Mouse (Mus musculus) neural tube, embryonic 15.5 days (tissue): ENCODE results near the gene Arhgap21. TPM values are rescaled to one million over a fixed set of nuclear protein-coding genes. Genes with fewer than 3 reads are reported as not detected.

Experiments used
- ATAC-seq: fragments of 200-750 bp; cut with Nextera tagmentation; 2 replicates; pipeline ENCODE4 v1.8.0; 2017; ENCODE audit warnings: mild to moderate bottlenecking, moderate TSS enrichment, moderate library complexity; ENCODE audit not compliant: low FRiP score
- H3K27ac ChIP-seq: fragments of 300-500 bp; sonication (generic); replicated peaks from 2 replicates; pipeline ENCODE4 v1.5.1; 2015; ENCODE audit warnings: mild to moderate bottlenecking, inconsistent platforms
- H3K27me3 ChIP-seq: fragments of 300-500 bp; sonication (generic); replicated peaks from 2 replicates; pipeline ENCODE4 v1.6.1; 2015; ENCODE audit warnings: inconsistent platforms
- H3K36me3 ChIP-seq: fragments of 300-500 bp; sonication (generic); 2 replicates; pipeline ENCODE4 v1.6.1; 2015; ENCODE audit warnings: inconsistent platforms
- H3K4me1 ChIP-seq: fragments of 300-500 bp; sonication (generic); 2 replicates; pipeline ENCODE4 v1.6.1; 2015; ENCODE audit warnings: inconsistent platforms
- H3K4me2 ChIP-seq: fragments of 300-500 bp; sonication (generic); 2 replicates; pipeline ENCODE4 v1.6.1; 2015; ENCODE audit warnings: inconsistent platforms, mild to moderate bottlenecking, moderate library complexity
- H3K4me3 ChIP-seq: fragments of 300-500 bp; sonication (generic); replicated peaks from 2 replicates; pipeline ENCODE4 v1.5.1; 2015; ENCODE audit warnings: mild to moderate bottlenecking, inconsistent platforms
- H3K9ac ChIP-seq: fragments of 300-500 bp; sonication (generic); replicated peaks from 2 replicates; pipeline ENCODE4 v1.6.1; 2015; ENCODE audit warnings: mild to moderate bottlenecking, inconsistent platforms
- H3K9me3 ChIP-seq: fragments of 300-500 bp; sonication (generic); replicated peaks from 2 replicates; pipeline ENCODE4 v1.6.1; 2016; ENCODE audit warnings: inconsistent platforms
- whole genome bisulfite sequencing: fragments of 180-500 bp; shearing (Covaris S2); methylation state at CpG from one replicate; pipeline ENCODE4 v1.1.7; 2015; ENCODE audit warnings: mixed read lengths; 5-methylcytosine and 5-hydroxymethylcytosine counted together
- polyA plus RNA-seq: library from polyadenylated mRNA; unstranded; fragments of >200 nt; fragmentation: Nextera tagmentation; extraction: Ambion mirVana; gene quantifications from 2 replicates; pipeline ENCODE4 v1.2.1, GENCODE M21; 2015

Arhgap21 gene
- polyA plus RNA-seq, 1 experiment from 2014 or later, result 27.6 TPM

- H3K9me3 ChIP-seq, result no peaks in the 10 kb centered on the region
- H3K4me1 ChIP-seq, result peaks cover 61% of the 10 kb centered on the region
- no peaks in the 10 kb centered on the region for H3K27me3 ChIP-seq
- H3K27ac ChIP-seq, result no peak overlapping the region
- peak overlapping the region; percentile 85 for H3K4me2 ChIP-seq
- no peak overlapping the region for H3K4me3 ChIP-seq
- H3K9ac ChIP-seq, result no peak overlapping the region
- ATAC-seq, result no peak
- no peaks in the 10 kb centered on the region for H3K36me3 ChIP-seq
Measured at GRCm38 (mm10) chr2:20964461-20964860, 4.2 kb downstream of the Arhgap21 start.

- Histone ChIP-seq H3K4me3 (no peak overlapping the region), H3K36me3 (no peaks in the 10 kb centered on the region), H3K27ac (no peak overlapping the region), H3K9me3 (no peaks in the 10 kb centered on the region), H3K4me2 (peak overlapping the region; percentile 27), H3K4me1 (peaks cover 62% of the 10 kb centered on the region), H3K27me3 (no peaks in the 10 kb centered on the region), H3K9ac (no peak overlapping the region)
- ATAC-seq, result no peak
- 80% methylated on average over 5 of the region's 5 CpGs for WGBS
Measured at GRCm38 (mm10) chr2:20963226-20963805, 5.4 kb downstream of the Arhgap21 start.

GRCm38 (mm10) chr2:20962284-20962683, 6.4 kb downstream of the Arhgap21 start:
- ATAC-seq, result 0 out of 2 replicates have a peak, but pooled peaks have one; percentile 19
- no peak overlapping the region for H3K9ac ChIP-seq
- peaks cover 62% of the 10 kb centered on the region for H3K4me1 ChIP-seq
- H3K27ac ChIP-seq, result no peak overlapping the region
- 9% methylated on average over 2 of the region's 2 CpGs for WGBS
- no peak overlapping the region for H3K4me3 ChIP-seq
- H3K9me3 ChIP-seq, result no peaks in the 10 kb centered on the region
- peak overlapping the region; percentile 44 for H3K4me2 ChIP-seq
- H3K27me3 ChIP-seq, result no peaks in the 10 kb centered on the region
- no peaks in the 10 kb centered on the region for H3K36me3 ChIP-seq

GRCm38 (mm10) chr2:20961825-20962224, 6.9 kb downstream of the Arhgap21 start:
- no peak overlapping the region for H3K4me3 ChIP-seq
- WGBS, result 18% methylated on average over 6 of the region's 6 CpGs
- no peaks in the 10 kb centered on the region for H3K36me3 ChIP-seq
- H3K27me3 ChIP-seq, result no peaks in the 10 kb centered on the region
- peak overlapping the region; percentile 44 for H3K4me2 ChIP-seq
- H3K27ac ChIP-seq, result no peak overlapping the region
- peaks cover 59% of the 10 kb centered on the region for H3K4me1 ChIP-seq
- ATAC-seq, result no peak
- no peaks in the 10 kb centered on the region for H3K9me3 ChIP-seq
- no peak overlapping the region for H3K9ac ChIP-seq

GRCm38 (mm10) chr2:20961295-20961694, 7.4 kb downstream of the Arhgap21 start:
- 42% methylated on average over 8 of the region's 8 CpGs for WGBS

GRCm38 (mm10) chr2:20960668-20961035, 8.0 kb downstream of the Arhgap21 start:
- H3K27ac ChIP-seq, result no peak overlapping the region
- H3K4me1 ChIP-seq, result peaks cover 54% of the 10 kb centered on the region

More at GRCm38 (mm10) chr2:20961295-20961694, 7.4 kb downstream of the Arhgap21 start:
- H3K27ac ChIP-seq, result no peak overlapping the region
- peak overlapping the region; percentile 44; the same call in 1 of the 2 replicates for H3K4me2 ChIP-seq
- H3K4me1 ChIP-seq, result peaks cover 55% of the 10 kb centered on the region
- H3K9ac ChIP-seq, result no peak overlapping the region
- H3K27me3 ChIP-seq, result no peaks in the 10 kb centered on the region
- H3K9me3 ChIP-seq, result no peaks in the 10 kb centered on the region
- no peaks in the 10 kb centered on the region for H3K36me3 ChIP-seq
- H3K4me3 ChIP-seq, result no peak overlapping the region
- ATAC-seq, result no peak

GRCm38 (mm10) chr2:20959906-20960667, 8.6 kb downstream of the Arhgap21 start:
- H3K9ac ChIP-seq, result no peak overlapping the region
- H3K4me2 ChIP-seq, result peak overlapping the region; percentile 29
- no peaks in the 10 kb centered on the region for H3K9me3 ChIP-seq
- 54% methylated on average over 9 of the region's 9 CpGs for WGBS
- no peak overlapping the region for H3K27ac ChIP-seq
- no peaks in the 10 kb centered on the region for H3K36me3 ChIP-seq
- no peak overlapping the region for H3K4me3 ChIP-seq
- no peak for ATAC-seq
- H3K27me3 ChIP-seq, result no peaks in the 10 kb centered on the region
- peaks cover 51% of the 10 kb centered on the region for H3K4me1 ChIP-seq

More at GRCm38 (mm10) chr2:20960668-20961035, 8.0 kb downstream of the Arhgap21 start:
- Histone ChIP-seq H3K9ac (no peak overlapping the region), H3K4me3 (no peak overlapping the region), H3K36me3 (no peaks in the 10 kb centered on the region), H3K4me2 (peak overlapping the region; percentile 29), H3K9me3 (no peaks in the 10 kb centered on the region), H3K27me3 (no peaks in the 10 kb centered on the region)
- 48% methylated on average over 8 of the region's 8 CpGs for WGBS
- no peak for ATAC-seq

- WGBS, result 56% methylated on average over 2 of the region's 2 CpGs
- no peak overlapping the region for H3K9ac ChIP-seq
- no peaks in the 10 kb centered on the region for H3K36me3 ChIP-seq
- H3K4me2 ChIP-seq, result no peak overlapping the region
- no peak overlapping the region for H3K27ac ChIP-seq
- H3K4me1 ChIP-seq, result peaks cover 47% of the 10 kb centered on the region
- H3K9me3 ChIP-seq, result no peaks in the 10 kb centered on the region
- no peaks in the 10 kb centered on the region for H3K27me3 ChIP-seq
- ATAC-seq, result no peak
- no peak overlapping the region for H3K4me3 ChIP-seq
Measured at GRCm38 (mm10) chr2:20959045-20959444, 9.6 kb downstream of the Arhgap21 start.

GRCm38 (mm10) chr2:20957995-20958394, 10.7 kb downstream of the Arhgap21 start:
- Histone ChIP-seq H3K4me3 (no peak overlapping the region), H3K9me3 (no peaks in the 10 kb centered on the region), H3K4me2 (no peak overlapping the region), H3K27me3 (no peaks in the 10 kb centered on the region), H3K9ac (no peak overlapping the region), H3K27ac (no peak overlapping the region), H3K36me3 (no peaks in the 10 kb centered on the region), H3K4me1 (peaks cover 40% of the 10 kb centered on the region)
- ATAC-seq, result no peak
- WGBS, result 85% methylated on average over 1 of the region's 1 CpGs

- H3K36me3 ChIP-seq, result no peaks in the 10 kb centered on the region
- no peaks in the 10 kb centered on the region for H3K9me3 ChIP-seq
- no peak overlapping the region for H3K4me2 ChIP-seq
- no peak overlapping the region for H3K4me3 ChIP-seq
- H3K27ac ChIP-seq, result no peak overlapping the region
- no peak for ATAC-seq
- H3K27me3 ChIP-seq, result no peaks in the 10 kb centered on the region
- no peak overlapping the region for H3K9ac ChIP-seq
- 60% methylated on average over 5 of the region's 5 CpGs for WGBS
- H3K4me1 ChIP-seq, result peaks cover 27% of the 10 kb centered on the region
Measured at GRCm38 (mm10) chr2:20956716-20957115, 12.0 kb downstream of the Arhgap21 start.

GRCm38 (mm10) chr2:20955996-20956395, 12.7 kb downstream of the Arhgap21 start:
- H3K9me3 ChIP-seq, result no peaks in the 10 kb centered on the region
- ATAC-seq, result no peak
- H3K9ac ChIP-seq, result no peak overlapping the region
- no peak overlapping the region for H3K27ac ChIP-seq
- H3K4me1 ChIP-seq, result peaks cover 22% of the 10 kb centered on the region
- WGBS, result 51% methylated on average over 6 of the region's 6 CpGs
- H3K4me3 ChIP-seq, result no peak overlapping the region
- no peak overlapping the region for H3K4me2 ChIP-seq
- H3K36me3 ChIP-seq, result no peaks in the 10 kb centered on the region
- H3K27me3 ChIP-seq, result no peaks in the 10 kb centered on the region

GRCm38 (mm10) chr2:20955376-20955775, 13.3 kb downstream of the Arhgap21 start:
- no peaks in the 10 kb centered on the region for H3K27me3 ChIP-seq
- no peak overlapping the region for H3K27ac ChIP-seq
- 74% methylated on average over 8 of the region's 8 CpGs for WGBS
- no peak overlapping the region for H3K9ac ChIP-seq
- no peaks in the 10 kb centered on the region for H3K9me3 ChIP-seq
- no peak overlapping the region for H3K4me3 ChIP-seq
- peaks cover 17% of the 10 kb centered on the region for H3K4me1 ChIP-seq
- H3K4me2 ChIP-seq, result no peak overlapping the region
- no peaks in the 10 kb centered on the region for H3K36me3 ChIP-seq
- ATAC-seq, result no peak
